Mouse (Mus musculus): ENCODE results near the gene Kmt2c.

DNA sequence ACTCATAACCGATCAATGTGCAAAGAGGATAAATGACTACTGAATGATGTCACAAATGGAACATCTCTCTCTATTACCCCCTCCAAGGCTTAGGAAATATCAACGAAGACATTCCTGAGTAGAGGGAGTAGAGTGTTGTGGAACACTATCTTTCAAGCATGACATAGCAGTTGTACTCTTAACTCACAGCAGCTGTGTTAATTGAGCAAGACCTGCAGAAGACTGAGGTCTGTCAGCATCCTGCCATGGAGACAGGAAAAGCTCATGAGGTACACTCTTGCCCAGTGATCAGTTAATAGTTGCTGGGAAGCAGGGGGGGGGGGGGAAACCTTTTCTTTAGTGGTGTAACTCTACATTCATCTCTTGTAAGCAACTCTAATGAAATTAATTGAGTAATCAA, 22.8 kb downstream of the Kmt2c start:
- no peak for TF ChIP-seq GATA1 (IDR thresholded peaks at IDR 0.05; ENCODE audit: borderline replicate concordance, low read length)
- no peak for TF ChIP-seq FLI1 (IDR thresholded peaks at IDR 0.05; ENCODE audit: low read length)

Data from megakaryocyte, embryonic 14.5 days (primary cell).